Mouse (Mus musculus) midbrain, embryonic 13.5 days (tissue): ENCODE data around the gene Fam83d. TPM values are rescaled to one million over a fixed set of nuclear protein-coding genes. Genes with fewer than 3 reads are reported as not detected.

Source experiments
- ATAC-seq: fragments of 200-750 bp; cut with Nextera tagmentation; 2 replicates; pipeline ENCODE4 v1.8.0; 2017; ENCODE audit warnings: mild to moderate bottlenecking, moderate TSS enrichment, moderate library complexity
- H3K27ac ChIP-seq: fragments of 300-500 bp; sonication (generic); 2 replicates; pipeline ENCODE4 v1.5.1; 2015; ENCODE audit warnings: inconsistent platforms, mild to moderate bottlenecking, moderate library complexity
- H3K27me3 ChIP-seq: fragments of 300-500 bp; sonication (generic); 2 replicates; pipeline ENCODE4 v1.6.1; 2015; ENCODE audit warnings: mild to moderate bottlenecking, inconsistent platforms
- H3K36me3 ChIP-seq: fragments of 300-500 bp; sonication (generic); 2 replicates; pipeline ENCODE4 v1.6.1; 2015; ENCODE audit warnings: mild to moderate bottlenecking, inconsistent platforms
- H3K4me1 ChIP-seq: fragments of 300-500 bp; sonication (generic); replicated peaks from 2 replicates; pipeline ENCODE4 v1.6.1; 2015; ENCODE audit warnings: inconsistent platforms
- H3K4me2 ChIP-seq: fragments of 300-500 bp; sonication (generic); replicated peaks from 2 replicates; pipeline ENCODE4 v1.6.1; 2015; ENCODE audit warnings: moderate library complexity, mild to moderate bottlenecking, inconsistent platforms
- H3K4me3 ChIP-seq: fragments of 300-500 bp; sonication (generic); replicated peaks from 2 replicates; pipeline ENCODE4 v1.5.1; 2015; ENCODE audit warnings: mild to moderate bottlenecking, inconsistent platforms
- H3K9ac ChIP-seq: fragments of 300-500 bp; sonication (generic); replicated peaks from 2 replicates; pipeline ENCODE4 v1.6.1; 2015; ENCODE audit warnings: mild to moderate bottlenecking, inconsistent platforms
- H3K9me3 ChIP-seq: fragments of 300-500 bp; sonication (generic); 2 replicates; pipeline ENCODE4 v1.6.1; 2016; ENCODE audit warnings: mild to moderate bottlenecking, inconsistent platforms
- WGBS: fragments of 180-500 bp; shearing (Covaris S2); methylation state at CpG from one replicate; pipeline ENCODE4 v1.1.7; 2015; 5-methylcytosine and 5-hydroxymethylcytosine counted together
- polyA plus RNA-seq: library from polyadenylated mRNA; unstranded; fragments of >200 nt; fragmentation: Nextera tagmentation; extraction: Ambion mirVana; gene quantifications from 2 replicates; pipeline ENCODE4 v1.2.1, GENCODE M21; 2015

Fam83d gene
- polyA plus RNA-seq, 1 experiment from 2014 or later: 16.6 TPM

DNA sequence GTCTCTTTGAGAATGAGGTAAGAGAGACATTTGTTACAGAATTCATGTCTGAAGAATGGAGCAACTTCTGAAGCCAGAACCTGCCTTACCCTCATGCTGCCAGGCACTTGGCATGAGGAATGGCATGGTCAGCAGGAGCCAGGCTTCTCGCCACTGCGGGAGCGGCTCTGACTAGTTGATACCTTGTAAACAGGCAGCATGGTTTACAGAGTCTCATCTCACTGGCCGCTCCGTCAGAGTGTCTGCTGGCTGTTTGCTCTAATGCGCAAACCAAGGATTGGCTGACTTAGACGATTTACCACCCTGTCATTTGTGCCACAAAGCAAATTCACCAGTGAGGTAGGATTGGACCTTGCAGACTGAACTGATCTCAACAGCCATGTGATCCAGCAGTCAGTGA is 13.2 kb downstream of the Fam83d start:
- Histone ChIP-seq H3K36me3 (peaks cover 28% of the 10 kb centered on the region), H3K27ac (no peak overlapping the region), H3K4me2 (no peak overlapping the region), H3K9ac (no peak overlapping the region), H3K4me3 (no peak overlapping the region), H3K9me3 (no peaks in the 10 kb centered on the region), H3K4me1 (0 out of 2 replicates have a peak, but pooled peaks cover 5% of the 10 kb centered on the region), H3K27me3 (no peaks in the 10 kb centered on the region)
- 95% methylated on average over 7 of the region's 7 CpGs for WGBS
- ATAC-seq: no peak

DNA sequence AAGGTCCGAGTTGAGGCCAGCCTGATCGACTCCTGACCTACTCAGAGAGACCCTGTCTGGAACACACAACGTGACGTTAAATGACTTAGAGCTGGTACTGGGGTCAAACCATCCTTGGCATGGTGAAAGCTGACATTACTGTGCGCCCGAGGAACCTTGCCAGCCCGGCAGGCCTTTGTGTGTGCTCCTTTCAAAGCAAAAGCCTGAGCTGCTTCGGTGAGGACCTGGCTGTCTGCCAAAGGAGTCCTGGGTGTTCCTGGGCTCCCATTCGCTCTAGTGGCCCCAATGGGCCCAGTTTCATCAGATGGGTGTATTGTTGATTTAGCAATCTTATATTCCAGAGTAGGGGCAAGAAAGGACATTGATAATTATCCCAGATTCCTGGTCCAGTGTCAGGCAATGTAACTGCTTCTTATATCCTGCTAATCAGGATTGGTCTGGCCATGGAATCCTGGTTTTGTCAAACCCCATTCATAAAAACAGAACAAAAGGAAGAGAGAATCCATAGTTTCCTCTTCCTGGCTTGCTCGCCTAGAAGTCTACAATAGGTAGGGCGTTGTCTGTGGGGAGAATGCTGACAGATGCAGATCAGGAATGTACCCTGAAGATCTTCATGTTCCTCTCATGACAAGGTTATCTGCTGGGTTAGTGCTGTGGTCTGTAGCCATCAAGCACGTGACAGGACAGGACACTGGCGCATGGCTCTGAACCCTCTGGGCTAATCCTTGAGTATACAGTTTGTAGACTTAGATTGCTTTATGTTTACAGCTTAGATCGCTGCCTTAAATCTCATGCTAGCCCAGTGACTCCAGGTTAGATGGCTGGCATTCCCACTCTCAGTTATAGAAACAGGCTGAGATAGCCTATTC is 19.3 kb downstream of the Fam83d start:
- Histone ChIP-seq H3K4me2 (no peak overlapping the region), H3K27me3 (no peaks in the 10 kb centered on the region), H3K9me3 (no peaks in the 10 kb centered on the region), H3K4me1 (peaks cover 11% of the 10 kb centered on the region; the same call in 1 of the 2 replicates), H3K4me3 (no peak overlapping the region), H3K9ac (no peak overlapping the region), H3K36me3 (peaks cover 30% of the 10 kb centered on the region), H3K27ac (no peak overlapping the region)
- 85% methylated on average over 14 of the region's 14 CpGs for WGBS
- no peak for ATAC-seq

DNA sequence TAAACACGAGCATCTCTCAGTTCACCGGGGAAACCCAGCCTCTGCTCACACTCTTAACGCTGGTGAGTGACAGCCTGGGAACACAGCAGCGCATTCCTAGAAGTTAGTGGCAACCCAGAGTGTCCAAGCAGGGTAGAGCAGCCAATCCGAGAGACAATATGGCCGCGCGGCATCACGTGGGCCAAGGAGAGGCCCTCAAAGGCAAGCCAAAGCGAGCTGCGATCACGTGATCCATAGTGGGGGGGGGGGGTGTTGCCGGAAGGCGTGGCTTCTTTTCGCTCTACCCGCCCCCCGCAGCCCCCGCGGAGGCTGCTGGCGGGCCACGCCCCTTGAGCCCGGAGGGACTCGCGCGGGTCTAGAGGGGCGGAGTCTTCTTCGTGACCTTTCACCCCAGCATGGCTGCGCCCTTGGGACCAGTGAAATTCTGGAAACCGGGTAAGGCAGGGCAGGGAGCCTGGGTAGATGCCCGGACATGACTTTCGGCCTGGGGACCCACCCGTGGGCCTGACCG is 26.7 kb downstream of the Fam83d start, which contains the start of gene Dhx35:
Gene Dhx35, plus strand, starts transcription at position 314 of the 511 bp plus-strand sequence.
- Histone ChIP-seq H3K4me1 (peaks cover 20% of the 10 kb centered on the region), H3K4me2 (peak within 1 kb of the TSS; percentile 73), H3K9ac (peak within 1 kb of the TSS; percentile 75), H3K9me3 (no peaks in the 10 kb centered on the region), H3K36me3 (peaks cover under 1% of the 10 kb centered on the region; the same call in 1 of the 2 replicates), H3K27me3 (no peaks in the 10 kb centered on the region), H3K4me3 (peak within 1 kb of the TSS; percentile 76), H3K27ac (peak within 1 kb of the TSS; percentile 86)
- under 1% methylated on average over 33 of the region's 33 CpGs for WGBS
- peak; percentile 99 for ATAC-seq

DNA sequence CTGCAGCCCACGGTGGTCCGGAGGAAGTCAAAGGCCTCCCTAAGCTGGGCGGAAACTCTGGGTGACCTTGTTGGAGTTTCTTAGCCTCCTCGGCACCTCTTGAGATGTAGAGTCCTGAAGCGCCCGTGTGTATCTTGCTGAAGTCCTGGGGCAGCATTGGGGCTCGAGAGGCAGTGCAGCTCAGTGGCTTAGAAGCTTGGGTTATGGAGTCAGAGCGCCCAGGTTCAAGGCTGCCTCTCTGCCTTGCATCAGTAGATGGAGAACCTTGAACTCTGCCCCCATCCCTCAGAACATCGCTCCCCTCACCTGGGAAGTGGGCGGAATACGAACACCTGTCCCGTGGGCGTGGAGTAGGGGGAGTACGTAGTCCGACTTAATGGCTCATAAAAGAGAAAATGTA is 27.1 kb downstream of the Fam83d start:
- ATAC-seq: no peak
- H3K9me3 ChIP-seq: no peaks in the 10 kb centered on the region
- peak overlapping the region; percentile 73 for H3K4me2 ChIP-seq
- peak overlapping the region; percentile 75 for H3K9ac ChIP-seq
- H3K4me3 ChIP-seq: peak overlapping the region; percentile 76
- no peaks in the 10 kb centered on the region for H3K27me3 ChIP-seq
- H3K36me3 ChIP-seq: peaks cover 5% of the 10 kb centered on the region; the same call in 1 of the 2 replicates
- peaks cover 20% of the 10 kb centered on the region for H3K4me1 ChIP-seq
- WGBS: 13% methylated on average over 15 of the region's 15 CpGs
- peak overlapping the region; percentile 86 for H3K27ac ChIP-seq

GRCm38 (mm10) chr2:158795875-158796274 is 28.0 kb downstream of the Fam83d start:
- H3K27me3 ChIP-seq: no peaks in the 10 kb centered on the region
- H3K4me2 ChIP-seq: no peak overlapping the region
- H3K9me3 ChIP-seq: no peaks in the 10 kb centered on the region
- 89% methylated on average over 2 of the region's 2 CpGs for whole genome bisulfite sequencing
- H3K9ac ChIP-seq: no peak overlapping the region
- H3K36me3 ChIP-seq: peaks cover 7% of the 10 kb centered on the region; the same call in 1 of the 2 replicates
- no peak for ATAC-seq
- no peak overlapping the region for H3K27ac ChIP-seq
- H3K4me1 ChIP-seq: peaks cover 20% of the 10 kb centered on the region
- H3K4me3 ChIP-seq: no peak overlapping the region

DNA sequence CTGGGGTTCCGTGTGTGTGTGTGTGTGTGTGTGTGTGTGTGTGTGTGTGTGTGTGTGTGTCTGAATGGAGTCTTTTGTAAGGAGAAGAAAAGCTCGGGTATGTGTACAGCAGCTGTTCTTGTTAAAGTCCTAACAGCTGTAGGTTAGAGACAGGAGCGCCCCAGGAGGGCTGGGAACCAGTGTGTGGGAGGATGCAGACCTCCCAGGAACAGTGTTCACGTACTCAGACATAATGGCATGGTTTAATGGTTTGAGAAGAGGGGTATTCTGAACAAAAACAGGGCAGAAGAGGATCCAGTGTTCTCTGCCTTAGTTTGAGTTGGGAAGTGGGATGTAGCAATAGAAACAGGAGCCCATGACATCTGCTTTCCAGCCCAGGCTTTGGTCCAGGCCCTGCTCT is 31.4 kb downstream of the Fam83d start:
- whole genome bisulfite sequencing: 64% methylated on average over 4 of the region's 4 CpGs
- Histone ChIP-seq H3K27ac (no peak overlapping the region), H3K4me1 (peaks cover 11% of the 10 kb centered on the region), H3K27me3 (no peaks in the 10 kb centered on the region), H3K4me2 (no peak overlapping the region), H3K9ac (no peak overlapping the region), H3K9me3 (no peaks in the 10 kb centered on the region), H3K36me3 (peaks cover 34% of the 10 kb centered on the region), H3K4me3 (no peak overlapping the region)
- no peak for ATAC-seq

- Histone ChIP-seq H3K4me3 (no peak overlapping the region), H3K27me3 (no peaks in the 10 kb centered on the region), H3K27ac (no peak overlapping the region), H3K9me3 (no peaks in the 10 kb centered on the region), H3K4me1 (peaks cover 2% of the 10 kb centered on the region; the same call in 1 of the 2 replicates), H3K36me3 (peaks cover 39% of the 10 kb centered on the region), H3K9ac (no peak overlapping the region), H3K4me2 (no peak overlapping the region)
- no peak for ATAC-seq
- WGBS: 97% methylated on average over 8 of the region's 8 CpGs
These were observed 32.9 kb downstream of the Fam83d start for GRCm38 (mm10) chr2:158800788-158801187.

GRCm38 (mm10) chr2:158803575-158803974 is 35.7 kb downstream of the Fam83d start:
- Histone ChIP-seq H3K4me2 (no peak overlapping the region), H3K4me3 (no peak overlapping the region), H3K9ac (no peak overlapping the region), H3K27ac (no peak overlapping the region), H3K9me3 (no peaks in the 10 kb centered on the region), H3K27me3 (no peaks in the 10 kb centered on the region), H3K4me1 (no peaks in the 10 kb centered on the region), H3K36me3 (peaks cover 53% of the 10 kb centered on the region)
- no peak for ATAC-seq
- 92% methylated on average over 8 of the region's 8 CpGs for WGBS

- H3K4me1 ChIP-seq: no peaks in the 10 kb centered on the region
- ATAC-seq: no peak
- peaks cover 35% of the 10 kb centered on the region for H3K36me3 ChIP-seq
- no peak overlapping the region for H3K4me2 ChIP-seq
- H3K9me3 ChIP-seq: no peaks in the 10 kb centered on the region
- no peak overlapping the region for H3K9ac ChIP-seq
- H3K27me3 ChIP-seq: no peaks in the 10 kb centered on the region
- no peak overlapping the region for H3K27ac ChIP-seq
- H3K4me3 ChIP-seq: no peak overlapping the region
These were observed 47.8 kb downstream of the Fam83d start for GRCm38 (mm10) chr2:158815686-158816085.

DNA sequence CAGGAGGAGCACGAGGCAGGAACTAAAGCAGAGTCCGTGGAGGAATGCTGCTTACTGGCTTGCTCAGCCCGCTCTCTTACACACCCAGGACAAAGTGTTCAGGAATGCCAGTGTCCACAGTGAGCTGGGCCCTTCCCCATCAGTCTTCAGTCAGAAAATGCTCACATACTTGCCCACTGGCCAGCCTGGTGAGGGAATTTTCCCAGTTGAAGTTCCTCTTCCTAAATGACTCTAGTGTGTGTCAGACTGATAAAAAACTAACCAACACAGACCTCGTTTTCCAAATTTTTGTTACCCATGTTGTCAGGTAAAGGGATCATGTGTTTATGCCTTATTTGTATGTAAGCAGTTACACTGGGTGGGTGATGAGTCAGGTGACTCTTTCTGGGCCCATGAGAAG is 48.3 kb downstream of the Fam83d start:
- H3K4me2 ChIP-seq: no peak overlapping the region
- H3K4me1 ChIP-seq: no peaks in the 10 kb centered on the region
- H3K4me3 ChIP-seq: no peak overlapping the region
- no peak overlapping the region for H3K27ac ChIP-seq
- no peaks in the 10 kb centered on the region for H3K27me3 ChIP-seq
- ATAC-seq: no peak
- H3K9ac ChIP-seq: no peak overlapping the region
- 95% methylated on average over 4 of the region's 4 CpGs for WGBS
- H3K9me3 ChIP-seq: no peaks in the 10 kb centered on the region
- peaks cover 40% of the 10 kb centered on the region for H3K36me3 ChIP-seq

DNA sequence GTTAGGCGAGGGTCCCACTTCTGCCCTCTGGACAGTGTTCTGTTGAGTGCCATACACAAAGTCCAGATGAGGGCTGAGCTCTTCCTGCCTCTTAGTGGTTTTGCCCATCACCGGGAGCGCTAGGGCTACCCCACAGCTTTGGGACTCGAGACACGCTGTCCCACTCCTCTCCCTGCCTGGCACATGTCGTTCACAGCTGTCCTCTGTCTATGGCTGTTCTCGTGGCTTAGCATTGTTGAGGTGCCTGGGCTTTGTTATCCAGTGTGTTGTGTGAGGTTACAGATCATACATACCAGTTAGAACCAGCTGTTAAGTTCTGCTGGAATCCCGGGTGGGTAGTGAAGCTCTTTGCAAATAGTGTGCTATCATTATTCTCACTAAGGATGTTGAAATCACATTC is 49.8 kb downstream of the Fam83d start:
- Histone ChIP-seq H3K9me3 (no peaks in the 10 kb centered on the region), H3K27me3 (no peaks in the 10 kb centered on the region), H3K36me3 (peaks cover 47% of the 10 kb centered on the region), H3K4me2 (no peak overlapping the region), H3K27ac (no peak overlapping the region), H3K4me3 (no peak overlapping the region), H3K9ac (no peak overlapping the region), H3K4me1 (no peaks in the 10 kb centered on the region)
- no peak for ATAC-seq
- WGBS: 92% methylated on average over 8 of the region's 8 CpGs

DNA sequence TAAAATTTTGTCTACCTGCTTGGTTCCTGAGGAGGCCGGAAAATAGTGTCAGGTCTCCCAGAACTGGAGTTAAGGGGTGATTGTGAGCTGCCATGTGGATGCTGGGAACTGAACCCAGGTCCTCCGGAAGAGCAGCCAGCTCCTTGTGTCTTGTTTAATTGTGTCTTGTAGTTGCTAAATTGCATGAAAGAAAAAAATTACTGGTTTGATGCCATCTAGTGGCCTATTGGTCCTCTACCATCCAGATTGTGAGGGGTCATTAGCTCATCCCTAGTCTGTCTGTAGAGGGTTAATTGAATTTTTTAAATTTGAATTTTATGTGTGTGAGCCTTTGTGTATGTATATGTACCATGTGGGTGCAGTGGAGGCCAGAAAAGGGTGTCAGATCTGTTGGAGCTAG is 60.2 kb downstream of the Fam83d start:
- H3K4me1 ChIP-seq: peaks cover 2% of the 10 kb centered on the region
- no peak overlapping the region for H3K9ac ChIP-seq
- 88% methylated on average over 2 of the region's 2 CpGs for WGBS
- no peak overlapping the region for H3K4me2 ChIP-seq
- no peaks in the 10 kb centered on the region for H3K27me3 ChIP-seq
- H3K4me3 ChIP-seq: no peak overlapping the region
- H3K9me3 ChIP-seq: no peaks in the 10 kb centered on the region
- H3K36me3 ChIP-seq: peaks cover 63% of the 10 kb centered on the region
- no peak for ATAC-seq
- no peak overlapping the region for H3K27ac ChIP-seq
